Mouse (Mus musculus) bone marrow, adult 2 months (tissue): ENCODE results near the gene Slc44a5. TPM values are rescaled to one million over a fixed set of nuclear protein-coding genes. Genes with fewer than 3 reads are reported as not detected.
"Not testable (repeated sequence)": the region's sequence is repeated elsewhere in the genome, so short reads cannot be mapped to it uniquely, and the experiment has no call there.

Experiments
- H3K27ac ChIP-seq: fragments of 200-500 bp; 2 replicates; pipeline ENCODE4 v1.5.1; 2012; ENCODE audit warnings: low read depth, mild to moderate bottlenecking, control low read depth, inconsistent platforms, low read length; ENCODE audit not compliant: control insufficient read depth, poor library complexity, insufficient read depth
- H3K4me1 ChIP-seq: fragments of 200-500 bp; 2 replicates; pipeline ENCODE4 v1.6.1; 2011; ENCODE audit warnings: low read length; ENCODE audit not compliant: control insufficient read depth, insufficient read depth
- H3K4me3 ChIP-seq: fragments of 200-500 bp; replicated peaks from 2 replicates; pipeline ENCODE3; 2011; ENCODE audit warnings: mild to moderate bottlenecking, low read depth, low read length, control low read depth; ENCODE audit not compliant: control insufficient read depth
- CTCF ChIP-seq: fragments of 200-500 bp; IDR thresholded peaks from 2 replicates; pipeline ENCODE4 v1.5.1; 2011; ENCODE audit warnings: low read length, control low read depth; ENCODE audit not compliant: control insufficient read depth, insufficient read depth
- POLR2A ChIP-seq: fragments of 200-500 bp; IDR thresholded peaks from 2 replicates; pipeline ENCODE4 v1.6.1; 2011; ENCODE audit warnings: low read depth, mild to moderate bottlenecking, control low read depth, low read length, borderline replicate concordance; ENCODE audit not compliant: control insufficient read depth
- WGBS: fragments of 180-500 bp; shearing (Covaris S2); methylation state at CpG from one replicate; pipeline ENCODE4 v1.1.7; 2018; 5-methylcytosine and 5-hydroxymethylcytosine counted together
- polyA plus RNA-seq: library from polyadenylated mRNA; stranded (reverse); fragments of >200 nt; gene quantifications from 2 replicates; pipeline ENCODE4 v1.2.4, GENCODE M21; 2011; ENCODE audit warnings: low replicate concordance; ENCODE audit not compliant: missing spikeins, insufficient read depth, insufficient read length

Gene Slc44a5
- polyA plus RNA-seq, 1 experiment, result not detected

DNA sequence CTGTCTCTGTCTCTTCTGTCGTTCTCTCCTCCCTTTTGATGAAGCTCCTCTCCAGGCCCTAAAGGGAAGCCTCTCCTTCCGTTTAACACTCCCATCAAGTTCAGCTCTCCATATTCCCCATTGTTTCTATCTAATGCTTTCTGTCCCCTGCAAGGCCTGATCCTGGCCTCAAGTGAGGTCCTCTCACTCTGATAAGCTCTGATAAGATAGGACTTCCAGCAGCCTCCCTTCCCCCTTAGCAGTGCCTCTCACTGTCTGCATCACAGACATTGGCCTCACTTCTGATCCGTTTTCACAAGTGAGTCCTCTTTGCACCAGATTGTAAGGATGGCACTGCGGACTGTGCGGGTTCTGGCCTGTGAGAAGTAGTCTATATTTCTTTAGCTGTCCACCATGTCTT lies 85.0 kb downstream of the Slc44a5 start:
- 82% methylated on average over 5 of the region's 5 CpGs for WGBS
- Histone ChIP-seq H3K4me1 (no peaks in the 10 kb centered on the region), H3K27ac (no peak overlapping the region), H3K4me3 (no peak overlapping the region)
- TF ChIP-seq CTCF (no peak), POLR2A (no peak)

DNA sequence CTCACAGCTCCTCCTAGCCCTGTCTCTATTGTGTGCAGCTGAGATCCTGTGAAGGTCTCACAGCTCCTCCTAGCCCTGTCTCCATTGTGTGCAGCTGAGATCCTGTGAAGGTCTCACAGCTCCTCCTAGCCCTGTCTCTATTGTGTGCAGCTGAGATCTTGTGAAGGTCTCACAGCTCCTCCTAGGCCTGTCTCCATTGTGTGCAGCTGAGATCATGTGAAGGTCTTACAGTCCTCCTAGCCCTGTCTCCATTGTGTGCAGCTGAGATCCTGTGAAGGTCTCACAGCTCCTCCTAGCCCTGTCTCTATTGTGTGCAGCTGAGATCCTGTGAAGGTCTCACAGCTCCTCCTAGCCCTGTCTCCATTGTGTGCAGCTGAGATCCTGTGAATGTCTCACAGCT lies 98.8 kb downstream of the Slc44a5 start:
- not testable (repeated sequence) for H3K27ac ChIP-seq, H3K4me3 ChIP-seq, H3K4me1 ChIP-seq

- TF ChIP-seq POLR2A (no peak), CTCF (no peak)
- 82% methylated on average over 10 of the region's 10 CpGs for WGBS
- Histone ChIP-seq H3K4me1 (no peaks in the 10 kb centered on the region), H3K27ac (no peak overlapping the region), H3K4me3 (no peak overlapping the region)
Measured at GRCm38 (mm10) chr3:154075749-154076148, 102.5 kb downstream of the Slc44a5 start.

- H3K4me3 ChIP-seq, result no peak overlapping the region
- H3K27ac ChIP-seq, result no peak overlapping the region
- WGBS, result 92% methylated on average over 12 of the region's 12 CpGs
- TF ChIP-seq POLR2A (no peak), CTCF (no peak)
- H3K4me1 ChIP-seq, result no peaks in the 10 kb centered on the region
Measured at GRCm38 (mm10) chr3:154081687-154082086, 108.5 kb downstream of the Slc44a5 start.

GRCm38 (mm10) chr3:154082241-154082640 lies 109.0 kb downstream of the Slc44a5 start:
- WGBS, result 77% methylated on average over 9 of the region's 9 CpGs
- no peak overlapping the region for H3K4me3 ChIP-seq
- no peak overlapping the region for H3K27ac ChIP-seq
- no peaks in the 10 kb centered on the region for H3K4me1 ChIP-seq
- TF ChIP-seq POLR2A (no peak), CTCF (no peak)

- Histone ChIP-seq H3K4me1 (no peaks in the 10 kb centered on the region), H3K27ac (no peak overlapping the region), H3K4me3 (no peak overlapping the region)
- 71% methylated on average over 7 of the region's 7 CpGs for WGBS
- TF ChIP-seq POLR2A (no peak), CTCF (no peak)
Measured at GRCm38 (mm10) chr3:154082961-154083360, 109.7 kb downstream of the Slc44a5 start.

GRCm38 (mm10) chr3:154089996-154090395 lies 116.8 kb downstream of the Slc44a5 start:
- no peak for TF ChIP-seq POLR2A
- WGBS, result 77% methylated on average over 5 of the region's 5 CpGs
- Histone ChIP-seq H3K27ac (no peak overlapping the region), H3K4me1 (no peaks in the 10 kb centered on the region; the same call in 1 of the 2 replicates), H3K4me3 (no peak overlapping the region)

DNA sequence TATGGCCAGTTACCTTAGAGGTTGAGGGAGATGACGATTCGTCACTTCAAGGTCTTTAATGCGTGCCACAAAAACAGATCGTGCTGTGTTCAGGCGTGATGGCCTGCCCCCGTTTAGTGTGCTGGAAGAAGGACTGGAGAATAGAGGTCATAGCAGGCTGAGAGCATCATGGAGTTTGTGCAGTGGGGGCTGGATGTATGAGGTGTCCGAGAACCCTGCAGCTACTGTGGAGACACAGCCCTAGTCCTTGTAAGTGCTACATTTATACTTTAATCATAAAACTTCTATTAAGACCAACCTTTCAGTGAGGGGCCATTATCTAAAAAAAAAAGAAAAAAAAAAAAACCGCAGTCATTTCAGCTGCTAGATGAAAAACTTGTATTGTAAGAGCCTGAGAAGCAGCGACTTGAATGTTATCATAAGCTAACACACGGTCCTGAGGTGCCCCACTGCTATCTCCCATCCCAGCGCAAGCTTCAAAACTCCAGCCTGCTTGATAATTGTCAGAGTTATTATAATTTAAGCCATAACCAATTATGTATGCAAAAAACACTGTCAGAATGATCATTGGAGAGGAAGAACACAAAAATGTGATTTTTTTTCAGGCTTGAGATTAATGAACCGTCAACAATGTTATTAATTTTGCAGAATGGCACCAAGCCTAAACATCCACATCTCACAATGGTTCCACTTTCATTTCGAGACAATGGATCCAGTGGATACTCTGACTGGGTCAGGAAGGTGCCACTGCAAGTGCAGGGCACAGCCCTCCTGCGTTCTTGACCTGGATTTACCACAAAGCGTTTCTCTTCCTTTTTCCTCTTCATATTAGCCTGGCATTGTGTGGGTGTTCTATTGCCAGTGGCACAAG lies 118.5 kb downstream of the Slc44a5 start:
- 53% methylated on average over 15 of the region's 15 CpGs for WGBS
- no peaks in the 10 kb centered on the region; the same call in 1 of the 2 replicates for H3K4me1 ChIP-seq
- peak overlapping the region; percentile 14; the same call in 1 of the 2 replicates for H3K27ac ChIP-seq
- TF ChIP-seq CTCF, result no peak
- no peak for TF ChIP-seq POLR2A
- peak overlapping the region; percentile 36 for H3K4me3 ChIP-seq

- no peaks in the 10 kb centered on the region; the same call in 1 of the 2 replicates for H3K4me1 ChIP-seq
- TF ChIP-seq POLR2A (no peak), CTCF (no peak)
- peak overlapping the region; percentile 30 for H3K4me3 ChIP-seq
- 0 out of 2 replicates have a peak overlapping the region, but pooled peaks have one; percentile 34 for H3K27ac ChIP-seq
- 18% methylated on average over 7 of the region's 7 CpGs for WGBS
Measured at GRCm38 (mm10) chr3:154092466-154092865, 119.2 kb downstream of the Slc44a5 start.
